Mouse (Mus musculus) large intestine, adult 2 months (tissue): Measurements from ENCODE around the gene Sult5a1. TPM values are rescaled to one million over a fixed set of nuclear protein-coding genes. Genes with fewer than 3 reads are reported as not detected.

Experiments used
- DNase-seq: peaks from one replicate; pipeline ENCODE4 v3.0.0-alpha.2; 2012; ENCODE audit warnings: low read depth, low spot score
- WGBS: fragments of 180-500 bp; shearing (Covaris S2); methylation state at CpG from one replicate; pipeline ENCODE4 v1.1.7; 2018; 5-methylcytosine and 5-hydroxymethylcytosine counted together
- polyA plus RNA-seq: library from polyadenylated mRNA; depleted of rRNA; stranded (reverse); fragments of >200 nt; gene quantifications from 2 replicates; pipeline ENCODE4 v1.2.3, GENCODE M21; 2012

Sult5a1 gene
- polyA plus RNA-seq, 1 experiment: 0.99 TPM

DNA sequence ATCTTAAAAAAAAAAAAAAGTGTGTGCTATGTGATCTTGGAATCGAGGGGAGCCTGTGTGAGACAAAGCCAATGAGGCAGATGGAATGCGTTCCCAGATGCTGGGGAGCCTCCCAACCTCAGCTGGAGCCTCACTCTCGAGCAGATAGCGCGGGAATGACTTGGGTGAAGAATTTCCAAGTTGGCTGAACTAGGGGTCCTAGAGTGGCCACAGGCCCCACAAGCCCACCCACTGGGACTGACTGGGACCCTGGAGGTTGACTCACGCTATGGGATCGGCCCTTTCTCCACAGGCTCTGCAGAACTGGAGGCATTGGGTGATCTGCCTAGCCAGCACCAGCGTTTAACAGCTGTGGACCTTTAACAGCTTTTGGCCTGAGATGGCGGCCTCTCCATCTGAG lies 21.8 kb downstream of the Sult5a1 start:
- WGBS: 78% methylated on average over 9 of the region's 9 CpGs
- DNase-seq: no peak

DNA sequence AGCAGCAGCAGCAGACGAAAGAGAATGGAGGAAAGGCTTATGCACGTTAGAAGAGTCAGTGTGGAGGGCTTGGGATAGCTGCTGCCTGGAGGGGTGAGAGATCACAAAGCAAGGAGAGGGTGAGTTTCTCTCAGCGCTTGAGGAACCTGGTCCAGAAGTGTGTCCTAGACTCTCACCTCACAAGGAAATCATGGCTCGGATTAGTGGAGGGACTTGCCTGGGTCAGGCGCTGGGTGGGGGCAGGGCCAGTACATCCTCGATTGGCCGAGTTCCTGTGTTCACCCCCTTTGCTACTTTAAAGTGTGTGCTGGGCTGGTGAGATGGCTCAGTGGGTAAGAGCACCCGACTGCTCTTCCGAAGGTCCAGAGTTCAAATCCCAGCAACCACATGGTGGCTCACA lies 22.3 kb downstream of the Sult5a1 start:
- DNase-seq: no peak
- WGBS: 58% methylated on average over 9 of the region's 9 CpGs

DNA sequence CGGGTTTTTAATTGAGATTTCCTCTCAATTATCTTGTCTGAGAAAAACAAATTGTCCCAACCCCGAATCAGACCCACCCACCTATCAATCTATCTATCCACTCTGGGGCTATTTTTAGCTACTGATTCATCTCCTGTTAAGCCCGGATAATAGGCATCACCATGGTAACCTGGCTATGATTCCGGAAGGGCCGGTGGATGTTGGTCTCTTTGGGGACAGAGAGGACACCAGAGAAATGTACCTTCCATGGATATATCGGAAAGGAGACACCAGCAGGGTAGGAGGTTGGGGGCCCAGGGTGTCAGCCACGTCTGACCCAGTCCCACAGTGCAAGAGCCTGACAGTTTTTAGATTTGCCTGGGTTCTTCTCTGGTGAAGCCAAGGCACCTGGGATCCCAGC lies 22.7 kb downstream of the Sult5a1 start:
- no peak for DNase-seq
- 32% methylated on average over 7 of the region's 7 CpGs for WGBS

DNA sequence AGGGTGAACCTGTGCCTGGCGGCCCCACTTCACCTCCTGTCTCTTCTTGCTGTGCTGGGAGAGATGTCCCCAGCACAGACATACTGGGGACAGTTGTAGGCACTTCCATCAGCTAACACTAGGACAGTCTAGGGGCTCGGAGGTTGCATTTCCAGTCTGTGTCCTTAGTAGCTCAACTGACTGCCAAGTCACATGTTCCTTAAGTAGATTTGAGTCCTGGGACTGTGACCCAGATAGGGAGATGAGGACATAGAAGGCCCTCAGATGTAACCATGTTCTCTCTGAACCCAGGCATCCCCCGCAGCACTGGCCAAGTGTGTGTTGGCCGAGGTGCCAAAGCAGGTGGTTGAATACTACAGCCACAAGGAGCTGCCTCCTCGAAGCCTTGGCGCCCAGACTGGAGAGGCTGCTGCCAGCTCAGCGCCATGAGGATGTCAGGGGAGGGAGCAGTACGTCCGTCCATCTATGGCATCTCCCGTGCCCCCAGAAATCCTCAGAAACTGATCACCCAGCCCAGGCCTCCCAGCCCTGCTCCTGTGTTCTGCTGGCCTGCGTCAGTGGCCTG lies 23.9 kb downstream of the Sult5a1 start:
- no peak for DNase-seq
- WGBS: 89% methylated on average over 11 of the region's 11 CpGs

DNA sequence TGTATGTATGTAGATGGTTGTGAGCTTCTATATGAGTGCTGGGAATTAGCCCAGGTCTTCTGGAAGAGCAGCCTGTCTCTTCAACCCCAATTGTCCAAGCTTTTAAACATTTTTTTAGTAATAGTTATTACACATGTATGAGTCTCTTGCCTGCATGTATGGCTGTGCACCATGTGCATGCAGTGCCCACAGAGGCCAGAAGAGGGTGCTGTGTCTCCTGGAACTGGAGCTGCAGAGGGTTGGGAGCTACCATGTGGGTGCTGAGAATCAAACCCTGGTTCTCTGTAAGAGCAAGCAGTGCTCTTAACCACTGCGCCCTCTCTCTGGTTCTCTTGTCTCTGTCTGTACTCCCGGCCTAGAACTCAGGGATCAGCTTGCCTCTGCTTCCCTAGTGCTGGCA lies 25.2 kb downstream of the Sult5a1 start:
- WGBS: 98% methylated on average over 2 of the region's 2 CpGs
- no peak for DNase-seq

DNA sequence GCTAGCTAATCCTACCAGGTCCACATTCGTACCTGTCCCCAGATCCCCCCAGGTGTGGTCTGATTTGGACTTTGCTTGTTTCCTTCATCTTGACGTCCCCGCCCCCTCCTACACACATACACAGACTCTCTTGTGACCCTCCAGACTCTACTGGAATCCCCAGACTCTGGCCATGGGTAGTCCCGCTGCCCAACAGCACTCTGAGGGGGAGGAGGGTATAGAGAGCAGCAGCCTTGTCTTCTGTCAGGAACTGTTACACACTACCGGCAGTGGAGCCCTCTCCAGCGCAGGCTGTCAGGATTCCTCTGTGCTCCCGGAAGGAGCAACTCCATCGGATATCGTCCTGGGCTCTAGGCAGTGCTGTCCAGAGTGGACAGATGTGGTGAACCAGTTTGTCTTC lies 27.1 kb downstream of the Sult5a1 start:
- DNase-seq: no peak
- WGBS: 38% methylated on average over 9 of the region's 9 CpGs

DNA sequence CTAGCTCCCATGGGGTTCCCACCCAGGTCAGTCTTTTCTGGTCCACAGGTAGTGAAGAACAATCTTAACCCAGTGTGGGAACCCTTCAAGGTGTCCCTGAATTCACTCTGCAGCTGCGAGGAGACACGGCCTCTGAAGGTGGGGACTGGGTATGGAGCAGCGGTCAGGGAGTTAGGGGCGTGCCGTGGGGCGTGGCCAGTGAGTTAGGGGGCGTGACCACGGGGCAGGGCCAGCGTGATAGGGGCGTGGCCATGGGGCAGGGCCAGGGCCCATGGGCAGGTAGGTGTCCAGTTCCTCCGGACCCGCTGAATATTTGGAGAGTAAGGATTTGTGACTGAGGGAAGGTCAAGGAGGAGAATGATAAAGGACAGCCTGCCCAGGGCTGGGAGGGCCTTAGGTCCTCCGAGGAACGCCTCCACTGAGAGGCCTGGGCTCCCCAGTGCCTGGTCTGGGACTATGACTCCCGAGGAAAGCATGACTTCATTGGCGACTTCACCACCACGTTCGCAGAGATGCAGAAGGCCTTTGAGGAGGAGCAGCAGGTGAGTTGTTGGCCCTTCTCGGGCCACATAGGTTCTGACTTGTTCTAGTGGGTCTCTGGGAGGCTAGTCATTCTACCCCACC lies 31.8 kb downstream of the Sult5a1 start:
- WGBS: 9% methylated on average over 19 of the region's 19 CpGs
- DNase-seq: no peak

DNA sequence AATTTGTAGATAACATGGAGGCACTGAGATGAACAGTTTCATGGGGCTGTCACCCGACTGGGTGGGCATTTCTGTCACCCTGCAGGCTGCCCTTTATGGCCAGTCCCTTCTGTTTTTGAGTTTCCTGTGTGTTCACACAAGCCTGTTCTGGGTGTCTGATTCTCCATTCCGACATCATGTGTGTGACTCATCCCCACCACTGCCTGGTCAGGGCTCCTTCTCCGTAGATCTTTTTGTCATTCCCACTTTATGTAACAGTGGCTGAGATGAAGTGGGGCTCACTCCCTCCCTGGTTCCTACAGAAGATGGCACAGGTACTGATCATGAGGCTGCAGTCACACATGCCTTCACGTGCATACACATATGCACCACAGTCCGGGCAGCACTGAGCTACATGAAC lies 35.4 kb downstream of the Sult5a1 start:
- DNase-seq: no peak

DNA sequence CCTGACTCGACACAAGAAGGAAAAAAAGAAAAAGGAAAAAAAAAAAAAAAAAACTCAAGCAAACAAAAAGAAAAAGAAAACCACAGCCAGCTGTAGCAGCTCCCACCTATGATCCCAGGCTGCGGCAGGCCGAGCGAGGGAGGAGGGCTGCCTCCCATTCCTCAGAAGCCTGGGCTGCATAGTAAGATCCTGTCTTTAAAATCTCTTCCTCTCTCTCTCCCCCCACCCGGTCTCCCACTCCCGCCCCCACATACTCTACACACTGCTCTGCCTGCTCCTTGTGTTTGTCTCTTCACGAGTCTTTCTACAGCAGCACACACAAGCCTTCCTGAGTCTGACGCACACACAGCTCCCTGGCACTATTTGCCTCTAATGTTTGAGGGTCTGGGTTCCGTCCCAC lies 36.1 kb downstream of the Sult5a1 start:
- no peak for DNase-seq
- WGBS: 55% methylated on average over 9 of the region's 9 CpGs

More for the DNA sequence above, 35.4 kb downstream of the Sult5a1 start:
- WGBS: 68% methylated on average over 5 of the region's 5 CpGs

DNA sequence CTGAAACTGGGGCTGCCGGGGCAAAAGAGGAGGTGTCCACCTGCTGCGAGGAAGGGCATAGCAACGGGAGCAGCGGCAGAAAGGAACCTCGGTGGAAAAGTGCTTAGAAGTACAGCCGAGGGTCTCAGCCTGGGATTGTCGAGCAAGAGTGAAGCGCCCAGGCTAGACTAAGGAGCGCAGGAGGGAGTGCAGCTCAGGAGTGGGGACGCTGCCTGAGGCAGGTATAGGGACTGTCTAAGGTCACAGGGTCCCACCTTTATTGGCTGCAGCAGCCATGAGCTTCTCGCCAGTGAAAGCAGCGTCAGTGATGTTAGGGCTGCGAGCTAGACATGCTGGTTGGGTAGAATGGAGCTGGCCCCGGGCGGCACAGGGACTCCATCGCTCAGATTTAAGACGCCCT lies 40.4 kb downstream of the Sult5a1 start:
- DNase-seq: no peak
- WGBS: 4% methylated on average over 17 of the region's 17 CpGs

DNA sequence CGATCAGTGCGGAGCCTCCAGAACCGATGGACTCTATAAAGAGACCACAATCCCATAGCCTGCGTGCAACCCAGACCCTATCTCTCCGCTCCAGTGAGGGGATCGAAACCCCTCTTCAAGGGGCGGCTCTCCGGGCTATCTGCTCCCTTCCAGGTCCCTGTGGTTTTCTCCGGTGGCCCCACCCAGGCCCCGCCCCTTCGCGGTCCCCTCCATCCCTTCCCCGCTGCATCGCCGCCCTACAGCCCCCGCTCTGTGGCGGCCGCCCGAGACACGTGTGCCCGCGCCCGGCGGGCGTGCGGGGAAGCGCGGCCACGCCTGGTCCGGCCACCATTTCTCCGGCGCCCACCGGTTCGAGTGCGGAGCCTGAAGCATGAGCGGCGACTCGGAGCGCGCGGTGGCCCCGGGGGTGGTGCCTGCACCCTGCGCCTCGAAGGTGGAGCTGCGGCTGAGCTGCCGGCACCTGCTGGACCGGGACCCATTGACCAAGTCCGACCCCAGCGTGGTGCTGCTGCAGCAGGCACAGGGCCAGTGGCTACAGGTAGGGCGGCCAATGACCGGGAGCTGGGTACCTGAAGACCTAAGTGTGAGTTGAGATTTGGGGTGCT lies 40.9 kb downstream of the Sult5a1 start, which contains the start of gene Cpne7:
Cpne7 (plus strand) TSS at position 248 of the 605 bp plus-strand sequence.
- no peak for DNase-seq
- WGBS: 1% methylated on average over 51 of the region's 51 CpGs

DNA sequence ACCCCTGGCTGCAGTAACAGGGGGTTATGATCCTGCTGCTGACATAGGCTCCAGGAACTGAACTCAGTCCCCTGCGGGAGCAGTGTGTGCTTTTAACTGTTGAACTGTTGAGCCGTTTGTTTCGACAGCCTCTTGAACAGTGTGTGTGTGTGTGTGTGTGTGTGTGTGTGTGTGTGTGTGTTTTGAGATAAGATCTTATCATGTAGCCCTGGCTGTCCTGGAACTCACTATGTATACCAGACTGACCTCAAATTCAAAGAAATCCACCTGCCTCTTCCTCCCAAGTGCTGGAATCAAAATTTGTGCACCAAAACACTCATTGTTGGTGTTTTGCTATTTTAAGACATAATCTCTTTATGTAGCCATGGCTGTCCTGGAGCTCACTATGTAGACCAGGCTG lies 43.5 kb downstream of the Sult5a1 start:
- no peak for DNase-seq
- WGBS: 8% methylated on average over 3 of the region's 3 CpGs

DNA sequence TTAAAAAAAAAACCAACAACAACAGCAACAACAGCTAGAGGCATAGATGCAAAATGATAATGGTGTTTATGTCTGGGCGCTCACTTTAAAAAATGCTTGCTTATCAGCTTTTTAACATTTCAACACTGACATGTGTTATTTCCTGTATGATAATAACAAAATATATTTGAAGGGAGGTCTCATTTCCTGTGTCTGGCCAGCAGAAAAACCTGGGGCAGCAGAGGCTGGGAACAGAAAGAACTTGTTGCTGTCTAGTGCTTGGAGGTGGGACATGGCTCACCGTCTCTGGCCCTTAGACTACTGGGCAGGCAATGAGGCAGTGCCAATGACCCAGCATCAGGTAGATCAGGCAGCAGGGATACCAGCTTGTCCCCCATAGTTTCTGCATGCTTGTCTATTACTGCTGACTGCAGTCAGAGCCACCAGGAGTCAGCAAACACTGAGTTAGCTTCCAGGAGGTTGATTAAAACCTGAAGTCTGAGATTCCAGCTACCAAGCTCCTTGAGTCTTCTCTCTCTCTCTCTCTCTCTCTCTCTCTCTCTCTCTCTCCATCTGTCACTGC lies 44.1 kb downstream of the Sult5a1 start:
- no peak for DNase-seq
- 55% methylated on average over 2 of the region's 2 CpGs for WGBS

DNA sequence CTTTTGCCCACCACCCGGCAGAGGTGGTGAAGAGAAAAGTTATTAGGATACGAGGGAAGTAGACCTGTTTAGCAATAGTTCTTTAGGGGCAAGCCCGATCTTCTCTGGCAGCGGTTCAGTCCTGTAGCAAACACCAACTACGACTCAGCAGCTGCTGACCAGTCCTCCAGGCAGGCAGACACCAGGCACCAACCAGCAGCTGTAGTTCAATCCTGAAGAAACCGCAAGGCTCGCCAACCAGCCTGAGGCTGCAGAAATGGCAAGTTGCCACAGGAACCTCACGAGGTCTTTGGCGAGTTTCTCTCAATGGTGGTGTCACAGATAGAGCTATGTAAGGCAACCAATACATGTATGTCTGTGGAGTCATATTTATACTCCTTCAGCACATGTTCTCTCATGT lies 45.2 kb downstream of the Sult5a1 start:
- DNase-seq: no peak
- 71% methylated on average over 9 of the region's 9 CpGs for WGBS

DNA sequence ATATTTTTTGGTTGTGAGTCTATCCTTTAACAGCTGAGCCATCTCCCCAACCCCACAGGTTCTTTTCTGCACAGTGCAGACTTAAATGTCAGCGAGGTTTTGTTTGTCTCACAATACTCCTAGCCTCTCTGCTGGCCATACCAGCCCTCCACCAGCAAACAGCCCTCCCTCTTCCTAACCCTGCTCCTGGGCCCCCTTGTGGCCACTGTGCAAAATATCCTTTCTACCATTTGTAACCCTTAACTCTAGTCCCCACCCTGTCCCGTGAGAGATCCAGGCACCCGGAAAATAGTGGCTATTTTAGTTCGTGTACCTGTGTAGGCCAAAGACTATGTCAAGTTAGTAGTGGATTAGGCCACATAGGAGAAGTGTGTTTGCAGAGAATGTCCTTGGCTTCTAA lies 47.5 kb downstream of the Sult5a1 start:
- 4% methylated on average over 4 of the region's 4 CpGs for WGBS
- no peak for DNase-seq

DNA sequence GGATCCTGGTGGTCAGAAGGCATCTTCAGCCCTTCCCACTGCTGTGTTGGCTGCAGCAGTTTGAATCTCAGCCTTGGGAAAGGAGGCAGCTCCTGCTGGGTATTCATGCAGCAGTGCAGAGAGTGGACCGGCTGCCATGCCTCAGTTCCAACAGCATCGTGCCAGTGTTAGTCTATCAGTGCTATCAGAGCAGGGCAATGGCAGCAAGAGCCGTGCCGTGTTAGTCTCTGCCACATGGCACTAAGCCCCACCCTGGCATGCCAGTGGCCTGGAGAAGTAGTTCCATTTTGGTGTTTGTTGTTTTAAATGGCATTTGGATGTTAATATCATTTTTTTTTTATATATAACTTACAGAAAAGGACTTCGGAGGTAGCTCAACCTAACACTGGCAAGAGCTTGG lies 49.2 kb downstream of the Sult5a1 start:
- 78% methylated on average over 5 of the region's 5 CpGs for WGBS
- DNase-seq: no peak

DNA sequence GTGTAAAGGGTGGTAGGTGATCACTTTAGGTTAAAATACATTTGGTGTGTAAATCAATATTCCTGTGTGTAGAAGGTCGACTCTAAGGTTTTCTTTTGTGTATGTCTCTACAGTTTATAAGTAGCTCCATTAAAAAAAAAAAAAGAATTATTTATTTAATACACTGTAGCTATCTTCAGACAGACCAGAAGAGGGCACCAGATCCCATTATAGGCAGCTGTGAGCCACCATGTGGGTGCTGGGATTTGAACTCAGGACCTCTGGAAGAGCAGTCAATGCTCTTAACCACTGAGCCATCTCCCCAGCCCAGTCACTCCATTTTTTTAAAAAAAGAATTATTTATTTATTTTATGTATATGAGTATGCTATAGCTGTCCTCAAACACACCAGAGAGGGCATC lies 50.1 kb downstream of the Sult5a1 start:
- DNase-seq: no peak
- WGBS: 57% methylated on average over 1 of the region's 1 CpGs

DNA sequence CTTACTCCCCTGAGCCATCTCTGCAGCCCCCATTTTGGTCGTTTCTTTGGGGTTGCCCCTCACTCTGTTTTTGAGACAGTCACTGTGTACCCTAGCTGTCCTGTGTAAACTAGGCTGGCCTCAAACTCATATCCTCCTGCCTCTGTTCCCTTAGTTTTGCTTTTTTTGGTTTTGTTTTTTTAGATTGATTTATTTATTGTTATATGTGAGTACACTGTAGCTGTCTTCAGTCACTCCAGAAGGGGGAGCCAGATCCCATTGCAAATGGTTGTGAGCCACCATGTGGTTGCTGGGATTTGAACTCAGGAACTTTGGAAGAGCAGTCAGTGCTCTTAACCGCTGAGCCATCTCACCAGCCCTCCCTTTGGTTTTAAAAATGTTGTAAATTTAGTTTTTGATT lies 51.6 kb downstream of the Sult5a1 start:
- 46% methylated on average over 2 of the region's 2 CpGs for WGBS
- no peak for DNase-seq

DNA sequence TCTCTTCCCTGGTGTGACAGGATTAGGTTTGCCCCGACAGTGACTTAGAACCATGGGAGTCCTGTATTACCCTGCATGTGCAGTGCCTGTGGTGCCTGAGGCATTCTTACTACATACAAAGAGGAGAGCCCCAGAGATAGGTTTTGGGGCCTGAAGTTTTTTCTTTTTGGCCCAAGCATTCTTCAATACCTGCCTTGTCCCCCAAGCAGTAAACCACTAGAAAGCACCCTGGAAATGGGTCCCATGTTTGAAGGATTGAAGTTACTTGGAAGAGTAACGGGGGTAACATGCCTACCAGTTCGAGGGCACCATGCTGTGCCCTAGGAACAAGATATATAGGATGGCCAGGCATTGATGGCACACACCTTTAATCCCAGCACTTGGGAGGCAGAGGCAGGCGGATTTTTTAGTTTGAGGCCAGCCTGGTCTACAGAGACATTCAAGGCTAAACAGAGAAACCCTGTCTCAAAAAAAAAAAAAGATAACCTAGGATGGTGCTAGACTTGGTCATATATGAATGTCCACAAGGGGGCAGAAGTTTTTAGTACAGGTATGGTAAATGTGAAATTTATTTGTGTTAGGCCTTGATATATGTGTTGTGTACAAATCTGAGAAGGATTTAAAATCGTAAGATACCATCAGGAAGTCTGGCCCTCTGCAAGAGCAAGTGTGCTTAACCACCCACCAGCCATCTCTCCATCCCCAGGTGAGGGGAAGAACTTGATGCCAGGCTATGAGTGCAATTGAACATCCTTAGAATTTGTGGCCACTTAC lies 52.4 kb downstream of the Sult5a1 start:
- no peak for DNase-seq
- WGBS: 55% methylated on average over 5 of the region's 5 CpGs

DNA sequence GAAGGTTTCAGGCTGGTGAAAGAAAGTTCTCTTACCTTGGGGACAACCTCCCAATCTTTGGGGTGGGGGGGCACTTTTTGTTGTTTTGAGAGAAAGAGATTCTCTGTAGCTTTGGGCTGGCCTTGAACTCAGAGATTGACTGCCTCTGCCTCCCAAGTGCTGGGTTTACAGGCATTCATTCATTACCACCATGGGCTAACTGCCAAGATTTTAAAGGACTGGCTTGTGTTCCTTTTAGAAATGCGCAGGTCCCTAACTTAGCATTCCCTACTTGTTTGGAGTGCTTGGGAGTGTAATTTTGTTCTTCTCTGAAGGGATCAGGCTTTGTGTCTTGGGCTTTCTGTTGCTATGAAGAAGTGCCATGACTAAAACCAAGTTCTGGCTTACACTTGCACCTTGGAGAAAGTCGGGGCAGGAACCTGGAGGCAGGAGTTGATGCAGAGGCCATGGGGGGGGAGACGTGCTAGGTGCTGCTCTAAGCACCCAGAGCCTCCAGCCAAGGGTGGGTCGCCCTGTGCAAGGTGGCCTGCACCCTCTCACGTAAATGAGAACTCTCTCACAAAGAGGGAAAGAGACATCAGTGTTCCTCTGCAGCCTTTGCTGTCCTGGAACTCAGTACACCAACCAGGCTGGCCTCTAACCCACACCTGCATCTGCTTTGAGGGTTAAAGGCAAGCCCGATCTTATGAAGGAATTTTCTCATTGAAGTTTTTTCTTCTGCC lies 53.9 kb downstream of the Sult5a1 start:
- 60% methylated on average over 6 of the region's 6 CpGs for WGBS
- no peak for DNase-seq
